Mouse (Mus musculus) right cerebral cortex, adult 2 months (tissue): Measurements from ENCODE around the gene Rab26.

Source experiments
- DNase-seq, 2 experiments: peaks; one replicate each; pipeline ENCODE4 v3.0.0; 2021 to 2022; ENCODE audit warnings: low spot score in 2 of 2

Gene Rab26

DNA sequence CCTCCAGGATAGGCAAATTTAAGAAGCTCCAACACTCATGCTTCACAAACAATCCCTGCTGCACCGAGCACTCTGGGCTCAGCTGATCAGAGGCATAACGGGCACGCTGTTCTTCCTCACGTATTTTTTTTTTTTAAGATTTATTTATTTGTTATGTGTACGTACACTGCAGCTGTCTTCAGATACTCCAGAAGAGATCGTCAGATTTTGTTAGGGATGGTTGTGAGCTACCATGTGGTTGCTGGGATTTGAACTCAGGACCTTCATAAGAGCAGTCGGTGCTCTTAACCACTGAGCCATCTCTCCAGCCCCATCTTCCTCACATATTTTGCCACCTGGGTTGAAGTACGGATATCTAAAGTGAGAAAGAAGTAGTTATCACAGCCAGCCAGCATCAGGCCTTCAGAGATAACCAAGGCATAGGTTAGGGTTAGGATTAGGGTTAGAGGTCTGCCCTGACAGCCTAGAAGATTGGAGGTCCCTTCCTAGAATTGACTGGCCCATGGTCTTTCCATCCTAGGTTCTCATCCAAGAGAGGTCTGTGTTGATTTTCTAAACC lies at the start of gene Rab26:
Gene Rab26 (minus strand): TSS at position 51 of the 559 bp plus-strand sequence.
- DNase-seq: no peak

DNA sequence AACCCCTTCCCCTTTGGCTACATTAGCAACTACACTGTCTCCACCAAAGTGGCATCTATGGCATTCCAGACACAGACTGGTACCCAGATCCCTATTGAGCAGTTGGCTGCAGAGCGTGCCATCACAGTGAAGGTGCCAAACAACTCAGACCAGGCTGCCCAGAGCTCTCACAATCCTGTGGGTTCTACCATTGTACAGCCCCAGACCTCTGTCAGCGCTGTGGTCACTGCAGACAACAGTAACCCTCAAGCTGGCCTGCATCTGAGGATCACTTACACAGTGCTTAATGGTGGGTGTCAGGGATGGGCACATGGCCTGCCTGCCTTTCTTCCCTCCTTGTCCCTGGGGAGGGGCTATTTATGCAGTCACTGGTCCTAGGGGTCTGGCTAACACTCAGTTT lies 46.3 kb upstream of the Rab26 start:
- no peak for DNase-seq

DNA sequence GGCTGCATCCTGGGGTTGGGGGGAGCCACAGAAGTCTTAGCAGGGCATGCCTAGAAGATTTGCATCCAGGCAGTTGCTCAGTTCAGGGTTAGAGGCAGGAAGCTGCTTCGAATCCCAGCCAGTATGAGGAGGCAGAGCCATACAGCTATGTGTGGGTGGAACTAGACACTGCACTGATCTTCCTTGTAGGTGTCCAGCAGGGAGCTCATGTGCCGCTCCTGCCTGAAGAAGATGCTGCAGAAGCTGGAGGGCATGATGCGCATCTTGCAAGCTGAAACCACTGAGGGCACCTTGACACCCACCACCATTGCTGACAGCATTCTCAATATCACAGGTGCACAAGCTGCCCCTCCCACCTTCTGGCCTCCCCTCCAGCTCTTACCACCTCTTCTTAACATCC lies 45.5 kb upstream of the Rab26 start:
- DNase-seq: no peak

DNA sequence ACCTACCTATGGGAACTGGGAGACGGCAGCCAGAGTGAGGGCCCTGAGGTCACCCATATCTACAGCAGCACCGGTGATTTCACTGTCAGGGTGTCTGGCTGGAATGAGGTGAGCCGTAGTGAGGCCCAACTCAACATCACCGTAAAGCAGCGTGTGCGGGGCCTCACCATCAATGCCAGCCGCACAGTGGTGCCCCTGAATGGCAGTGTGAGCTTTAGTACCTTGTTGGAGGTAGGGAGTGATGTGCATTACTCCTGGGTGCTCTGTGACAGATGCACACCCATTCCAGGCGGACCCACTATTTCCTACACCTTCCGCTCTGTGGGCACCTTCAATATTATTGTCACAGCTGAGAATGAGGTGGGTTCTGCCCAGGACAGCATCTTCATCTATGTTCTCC lies 39.8 kb upstream of the Rab26 start:
- no peak for DNase-seq

DNA sequence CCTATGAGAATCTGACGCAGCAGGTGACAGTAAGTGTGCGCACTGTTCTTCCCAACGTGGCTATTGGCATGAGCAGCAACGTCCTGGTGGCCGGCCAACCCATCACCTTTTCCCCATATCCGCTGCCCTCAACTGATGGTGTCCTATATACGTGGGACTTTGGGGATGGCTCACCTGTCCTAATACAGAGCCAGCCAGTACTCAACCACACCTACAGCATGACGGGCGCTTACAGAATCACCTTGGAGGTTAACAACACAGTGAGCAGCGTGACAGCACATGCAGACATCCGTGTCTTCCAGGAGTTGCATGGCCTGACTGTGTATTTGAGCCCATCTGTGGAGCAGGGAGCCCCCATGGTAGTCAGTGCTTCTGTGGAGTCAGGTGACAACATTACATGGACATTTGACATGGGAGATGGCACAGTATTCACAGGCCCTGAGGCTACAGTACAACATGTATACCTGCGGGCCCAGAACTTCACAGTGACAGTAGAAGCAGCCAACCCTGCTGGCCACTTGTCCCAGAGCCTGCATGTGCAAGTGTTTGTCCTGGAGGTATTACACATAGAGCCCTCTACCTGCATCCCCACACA lies 38.7 kb upstream of the Rab26 start:
- DNase-seq: no peak

DNA sequence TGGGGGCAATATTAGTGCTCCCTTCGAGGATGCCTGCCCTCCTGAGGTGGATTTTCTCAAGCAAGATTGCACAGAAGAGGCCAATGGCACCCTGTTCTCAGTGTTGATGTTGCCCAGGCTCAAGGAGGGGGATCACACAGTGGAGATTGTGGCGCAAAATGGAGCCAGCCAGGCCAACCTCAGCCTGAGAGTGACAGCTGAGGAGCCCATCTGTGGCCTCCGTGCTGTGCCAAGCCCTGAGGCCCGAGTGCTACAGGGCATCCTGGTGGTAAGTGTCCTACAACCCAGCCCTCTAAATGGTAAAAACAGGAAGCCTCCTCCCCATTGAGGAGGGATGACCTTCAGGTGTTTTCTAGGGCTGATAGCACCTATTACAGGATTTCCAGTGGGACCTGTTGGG lies 35.8 kb upstream of the Rab26 start:
- no peak for DNase-seq

DNA sequence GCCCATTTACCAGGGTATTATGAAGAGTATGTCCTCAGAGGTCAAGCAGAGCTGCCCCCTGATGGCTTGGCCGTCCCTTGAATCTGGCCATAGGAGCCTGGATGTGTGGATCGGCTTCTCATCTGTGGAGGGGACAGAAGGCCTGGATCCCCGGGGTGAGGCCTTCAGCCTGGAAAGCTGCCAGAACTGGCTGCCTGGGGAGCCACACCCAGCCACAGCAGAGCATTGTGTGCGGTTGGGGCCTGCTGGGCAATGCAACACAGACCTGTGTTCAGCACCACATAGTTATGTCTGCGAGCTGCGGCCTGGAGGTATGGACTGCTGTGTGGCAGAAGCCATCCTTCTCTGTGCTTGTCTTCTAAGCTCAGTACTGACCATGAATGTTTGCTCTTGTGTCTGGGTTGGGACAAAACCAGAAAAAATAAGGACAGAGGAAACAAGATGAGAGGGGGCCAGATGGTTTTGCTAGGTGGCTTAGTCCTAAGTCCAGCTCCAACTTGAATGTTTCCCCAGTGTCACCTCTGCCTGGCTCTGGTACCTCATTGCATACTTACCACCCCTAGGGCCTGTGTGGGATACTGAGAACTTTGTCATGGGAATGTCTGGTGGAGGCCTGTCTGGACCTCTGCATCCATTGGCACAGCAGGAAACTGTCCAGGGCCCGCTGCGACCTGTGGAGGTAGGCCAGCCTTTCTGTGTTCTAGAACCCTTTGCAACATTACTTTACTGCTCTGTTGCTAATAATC lies 33.2 kb upstream of the Rab26 start:
- no peak for DNase-seq

DNA sequence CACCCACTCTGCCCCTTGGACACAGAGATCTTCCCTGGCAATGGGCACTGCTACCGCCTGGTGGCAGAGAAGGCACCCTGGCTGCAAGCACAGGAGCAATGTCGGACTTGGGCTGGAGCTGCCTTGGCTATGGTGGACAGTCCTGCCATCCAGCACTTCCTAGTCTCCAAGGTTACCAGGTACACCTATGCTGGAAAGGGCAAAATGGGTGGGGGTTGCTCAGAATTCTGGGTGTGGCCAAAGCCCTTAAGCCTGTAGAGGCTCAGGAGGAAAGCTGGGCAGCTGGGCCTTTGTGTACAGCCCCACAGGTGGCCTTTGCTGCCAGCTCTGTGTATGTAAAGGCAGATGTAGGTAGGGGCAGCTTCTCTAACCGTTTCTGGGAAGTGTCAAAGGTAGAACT lies 31.8 kb upstream of the Rab26 start:
- no peak for DNase-seq

DNA sequence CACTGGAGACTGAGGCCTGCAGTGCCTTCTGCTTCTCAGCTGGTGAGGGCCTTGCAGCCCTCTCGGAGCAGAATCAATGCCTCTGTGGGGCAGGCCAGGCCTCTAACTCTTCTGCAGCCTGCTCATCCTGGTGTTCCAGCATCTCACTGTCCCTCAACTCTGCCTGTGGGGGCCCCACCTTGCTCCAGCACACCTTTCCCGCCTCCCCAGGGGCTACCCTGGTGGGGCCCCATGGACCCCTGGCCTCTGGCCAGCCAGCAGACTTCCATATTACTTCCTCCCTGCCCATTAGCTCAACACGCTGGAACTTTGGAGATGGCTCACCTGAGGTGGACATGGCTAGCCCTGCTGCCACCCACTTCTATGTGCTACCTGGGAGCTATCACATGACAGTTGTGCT lies 31.1 kb upstream of the Rab26 start:
- DNase-seq: no peak

DNA sequence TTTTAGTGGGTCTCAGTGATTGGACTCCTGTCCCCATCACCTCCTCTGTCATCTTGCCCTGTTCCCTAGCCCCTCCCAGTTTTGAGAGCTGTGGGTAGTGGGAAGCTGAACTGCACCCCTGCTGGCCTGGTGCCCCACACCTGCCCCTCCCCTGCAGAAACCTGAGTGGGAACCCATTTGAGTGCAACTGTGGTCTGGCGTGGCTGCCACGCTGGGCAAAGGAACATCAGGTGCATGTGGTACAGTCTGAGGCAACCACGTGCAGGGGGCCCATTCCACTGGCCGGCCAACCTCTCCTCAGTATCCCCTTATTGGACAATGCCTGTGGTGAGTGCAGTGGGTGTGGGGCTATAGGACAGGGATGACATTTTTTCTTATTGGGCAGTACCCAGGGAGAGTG lies 30.4 kb upstream of the Rab26 start:
- DNase-seq: no peak

DNA sequence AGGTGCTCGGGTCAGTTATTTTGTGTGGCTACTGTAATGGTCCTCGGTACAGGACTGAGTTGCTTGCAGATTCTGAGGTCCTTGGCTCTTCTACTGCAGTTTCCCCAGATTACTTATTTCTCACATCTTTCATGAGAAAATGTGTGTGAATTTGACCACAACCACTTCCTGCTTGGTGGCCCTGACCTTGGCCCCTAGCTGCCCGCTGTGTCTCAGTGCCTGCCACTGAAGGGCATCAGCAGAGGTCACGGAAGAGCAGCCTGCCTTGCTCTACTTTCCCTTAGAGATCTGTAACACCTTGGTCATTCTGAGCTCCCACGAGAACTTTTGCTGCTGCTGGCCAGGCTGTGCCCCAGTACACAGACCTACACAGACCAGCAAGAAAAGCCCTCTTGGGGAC lies 29.6 kb upstream of the Rab26 start:
- no peak for DNase-seq

DNA sequence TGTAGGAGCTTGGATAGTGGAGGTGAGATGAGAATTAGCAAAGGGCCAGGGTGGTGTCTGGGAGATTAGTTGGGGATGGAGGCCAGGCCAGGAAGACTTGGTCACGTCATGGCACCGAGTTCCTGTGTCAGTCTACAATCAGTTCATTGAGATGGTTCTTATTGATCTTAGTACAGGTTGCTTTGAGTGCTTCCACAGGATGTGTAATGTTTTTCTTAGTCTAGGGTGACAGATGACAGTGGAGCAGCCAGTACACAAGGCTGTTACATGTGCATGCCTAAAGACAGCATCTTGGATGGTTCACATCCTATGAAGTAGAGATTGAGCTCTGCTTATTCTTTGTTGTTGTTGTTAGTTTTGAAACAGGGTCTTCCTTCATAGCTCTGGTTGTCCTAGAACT lies 27.6 kb upstream of the Rab26 start:
- no peak for DNase-seq

DNA sequence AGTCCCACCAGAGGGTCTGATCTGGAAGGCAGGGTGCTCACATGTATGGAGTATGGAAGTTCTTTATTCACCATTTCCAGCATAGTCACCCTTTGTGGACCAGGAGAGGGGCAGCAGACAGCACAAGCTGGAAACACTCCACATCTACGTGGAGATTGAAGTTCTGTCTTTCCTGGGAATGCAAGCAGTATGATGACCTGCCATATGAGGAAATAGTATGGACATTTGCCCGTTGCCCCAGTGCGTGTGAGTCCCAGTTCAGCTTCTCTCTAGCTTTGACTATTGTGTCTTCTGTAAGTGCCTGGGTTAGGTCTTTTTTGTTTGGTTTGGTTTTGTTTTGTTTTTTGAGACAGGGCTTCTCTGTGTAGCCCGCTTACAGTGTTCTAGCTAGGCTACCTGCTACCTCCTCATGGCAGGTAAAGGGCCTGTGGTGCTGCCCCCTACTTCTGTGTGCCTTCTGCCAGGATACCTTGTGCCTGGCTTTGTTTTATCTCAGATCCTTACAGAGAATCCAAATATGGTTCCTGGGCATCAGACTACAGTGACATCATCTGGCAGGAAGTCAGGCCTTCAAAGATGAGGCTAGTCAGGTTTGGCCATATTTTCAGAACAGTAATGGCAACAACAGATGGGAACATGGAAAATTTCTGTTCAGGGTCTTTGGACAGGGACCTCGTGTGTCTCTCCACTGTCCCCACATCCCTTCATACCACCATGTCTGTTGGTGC lies 26.5 kb upstream of the Rab26 start:
- DNase-seq: no peak

DNA sequence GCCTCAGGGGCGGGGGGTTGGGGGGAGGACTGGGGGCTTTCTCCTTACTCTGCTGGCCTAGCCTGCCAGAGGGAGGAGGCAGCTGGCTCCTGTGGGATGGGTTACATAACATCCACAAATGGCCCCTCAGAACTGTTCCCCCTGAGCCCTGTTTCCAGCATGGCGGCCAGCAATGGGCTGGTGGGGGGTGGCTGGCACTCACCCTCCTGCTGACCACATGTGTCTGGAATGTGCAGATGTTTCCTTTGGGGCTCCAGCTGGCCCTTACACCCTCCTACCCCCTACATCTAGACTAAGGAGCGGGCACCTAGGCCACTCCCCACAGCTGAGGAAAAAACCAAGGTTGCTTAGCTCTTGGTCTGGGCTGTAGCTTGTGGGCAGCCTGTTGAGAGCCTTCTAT lies 25.1 kb upstream of the Rab26 start:
- no peak for DNase-seq

DNA sequence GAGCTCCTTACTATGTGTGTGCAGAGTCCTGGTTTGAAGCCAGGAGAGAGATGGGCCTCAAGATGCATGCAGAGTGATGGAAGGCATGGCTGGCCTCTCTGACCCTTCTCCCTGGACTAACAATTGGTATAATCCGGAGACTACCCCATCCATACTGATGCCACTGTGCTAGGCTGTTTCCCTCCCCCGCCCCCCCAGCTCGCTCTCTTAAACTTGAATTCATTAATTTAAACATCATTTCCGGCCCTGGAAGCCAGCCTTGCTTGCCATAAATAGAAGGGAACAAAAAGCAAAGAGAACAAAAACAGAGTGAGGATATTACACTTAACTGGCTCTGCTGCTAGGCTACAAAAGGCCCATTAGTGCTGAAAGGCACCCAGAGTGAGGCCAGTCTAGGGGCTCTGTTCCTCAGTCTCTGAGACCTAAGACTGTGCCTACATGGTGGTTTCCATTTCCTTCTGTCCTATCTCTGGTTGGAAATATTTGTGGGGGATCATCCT lies 24.6 kb upstream of the Rab26 start:
- DNase-seq: peak in 1 of 2 experiments; percentile 46

DNA sequence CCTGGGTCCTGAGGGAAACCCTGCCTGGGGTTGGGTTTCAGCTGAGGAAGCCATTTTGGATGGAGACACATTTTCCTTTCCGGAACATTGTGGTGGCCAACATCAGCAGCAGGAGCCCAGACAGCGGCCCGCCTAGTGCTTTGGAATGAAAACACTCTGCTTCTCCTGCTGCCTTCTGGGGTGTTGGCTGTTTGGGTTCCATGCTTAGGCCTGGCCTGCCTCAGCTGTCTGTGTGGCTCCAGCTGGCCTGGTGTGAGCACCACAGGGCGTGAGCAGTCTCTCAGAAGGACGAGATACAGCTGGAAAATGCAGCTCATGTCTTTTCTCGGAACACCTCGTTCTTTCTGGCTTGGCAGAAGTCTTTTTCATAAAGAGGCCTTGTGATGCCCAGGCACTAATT lies 23.1 kb upstream of the Rab26 start:
- no peak for DNase-seq

DNA sequence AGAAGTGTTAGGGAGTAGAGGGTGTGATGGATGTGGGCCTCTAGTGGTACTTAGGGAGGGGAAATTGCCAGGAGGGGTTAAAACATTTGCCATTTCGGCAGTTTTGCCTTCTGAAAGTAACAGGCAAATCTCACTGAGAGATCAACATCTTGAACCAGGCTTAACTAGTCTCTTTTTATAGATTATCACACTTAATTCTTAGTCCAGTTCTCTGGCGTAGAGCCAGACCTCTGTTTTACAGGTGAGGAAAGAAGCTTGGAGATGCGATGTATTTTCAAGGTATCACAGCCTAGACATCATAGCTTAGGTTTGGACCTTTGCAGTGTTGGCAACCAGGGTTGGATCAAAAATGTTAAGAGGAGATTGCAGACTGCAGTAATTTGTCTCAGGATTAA lies 17.0 kb upstream of the Rab26 start:
- DNase-seq: no peak

DNA sequence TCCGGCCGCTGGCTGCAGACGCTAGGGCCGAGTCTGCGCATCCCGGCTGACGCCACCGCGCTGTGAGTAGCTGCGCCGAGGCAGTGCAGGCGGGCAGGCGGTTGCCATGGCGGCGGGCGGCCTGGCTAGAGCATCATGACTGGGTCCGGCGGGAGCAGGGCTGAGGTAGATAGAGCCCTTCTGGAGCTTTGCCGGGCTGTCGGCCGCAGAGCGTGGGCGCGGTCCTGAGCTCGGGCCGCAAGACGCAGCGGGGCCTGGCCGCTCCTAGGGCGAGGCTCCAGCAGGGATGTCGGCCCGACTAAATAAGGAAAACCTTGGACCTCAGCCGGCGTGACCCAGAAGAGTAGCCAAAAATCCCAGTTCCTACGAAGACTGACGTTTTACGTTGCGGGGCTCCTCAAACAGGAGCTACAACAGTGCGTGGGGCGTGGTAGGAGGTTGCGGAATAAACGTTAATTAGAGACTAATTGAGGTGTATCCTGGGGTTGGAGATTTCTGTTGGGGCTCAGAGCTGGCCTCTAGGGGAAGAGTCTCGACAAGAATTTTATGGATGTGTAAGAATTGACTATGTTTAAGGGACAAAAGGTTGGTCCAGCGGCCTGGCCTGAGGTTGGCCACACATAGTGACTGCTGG lies 16.5 kb upstream of the Rab26 start:
- peak; percentile 72 to 83 for DNase-seq

DNA sequence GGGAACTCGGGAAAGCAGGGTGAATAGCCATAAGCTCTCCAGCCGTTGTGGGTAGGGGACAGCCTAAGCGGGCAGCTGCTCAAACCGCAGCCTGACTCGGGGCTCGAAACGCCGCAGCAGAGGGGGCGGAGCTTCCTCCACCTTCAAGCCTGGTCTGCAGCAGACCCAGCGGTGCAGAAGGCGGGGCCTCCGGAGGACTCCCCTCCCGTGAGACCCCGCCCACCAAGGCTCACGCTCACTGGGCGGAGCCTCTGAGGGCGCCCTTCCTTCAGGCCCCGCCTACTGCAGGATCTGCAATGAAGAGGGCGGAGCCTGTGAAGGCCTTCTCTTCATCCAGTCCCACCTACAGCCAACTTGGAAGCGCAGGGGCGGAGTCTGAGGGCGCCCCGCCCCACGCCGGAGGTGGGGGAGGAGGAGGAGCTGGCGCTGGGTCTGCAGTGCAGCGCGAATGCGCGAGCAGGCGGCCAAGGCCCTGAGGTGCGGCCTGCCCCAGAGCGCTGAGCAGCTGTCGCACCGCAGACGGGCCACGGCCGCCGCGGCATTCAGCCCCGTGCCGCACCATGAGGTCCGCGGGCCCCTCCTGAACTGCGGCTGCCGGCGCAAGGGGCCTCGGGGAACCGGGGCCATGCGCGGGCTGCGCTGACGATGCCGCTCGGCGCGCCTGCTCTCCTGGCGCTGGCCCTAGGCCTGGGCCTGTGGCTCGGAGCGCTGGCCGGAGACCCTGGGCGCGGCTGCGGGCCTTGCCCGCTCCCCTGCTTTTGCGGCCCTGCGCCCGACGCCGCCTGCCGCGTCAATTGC lies 15.8 kb upstream of the Rab26 start, which contains the start of gene Pkd1:
Gene Pkd1 (plus strand): TSS at position 217 of the 798 bp plus-strand sequence.
- peak; percentile 96 to 98 for DNase-seq

DNA sequence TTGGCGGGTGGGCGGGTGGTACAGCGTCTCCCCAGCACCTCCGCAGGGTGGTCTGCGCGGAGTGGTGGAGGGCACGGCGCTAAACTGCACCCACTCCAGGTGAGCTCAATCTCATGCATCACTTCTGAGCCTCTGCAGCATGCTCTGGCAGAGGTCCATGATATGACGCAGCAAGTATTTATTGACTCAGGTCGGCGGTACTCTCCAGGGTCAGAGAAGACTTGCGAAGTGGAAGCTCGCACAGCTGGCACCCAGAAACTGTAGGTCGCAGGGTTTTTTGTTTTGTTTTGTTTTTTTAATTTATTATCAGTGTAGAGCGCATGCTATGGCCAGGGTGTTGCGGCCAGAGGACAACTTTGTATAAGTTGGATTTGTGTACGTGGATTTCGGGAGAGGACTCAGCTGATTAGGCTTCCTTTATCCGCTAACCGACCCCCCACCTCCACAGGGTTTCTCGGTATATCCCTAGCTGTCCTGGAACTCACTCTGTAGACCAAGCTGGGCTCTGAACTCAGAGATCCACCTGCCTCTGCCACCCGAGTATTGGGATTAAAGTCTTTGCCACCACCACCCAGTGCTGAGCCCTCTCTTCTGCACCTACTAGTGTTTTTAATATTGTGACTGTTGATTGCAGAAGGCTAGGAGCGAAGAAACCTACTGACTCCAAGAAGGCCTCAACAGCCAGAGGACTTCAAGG lies 15.1 kb upstream of the Rab26 start:
- DNase-seq: peak; percentile 60 to 69

DNA sequence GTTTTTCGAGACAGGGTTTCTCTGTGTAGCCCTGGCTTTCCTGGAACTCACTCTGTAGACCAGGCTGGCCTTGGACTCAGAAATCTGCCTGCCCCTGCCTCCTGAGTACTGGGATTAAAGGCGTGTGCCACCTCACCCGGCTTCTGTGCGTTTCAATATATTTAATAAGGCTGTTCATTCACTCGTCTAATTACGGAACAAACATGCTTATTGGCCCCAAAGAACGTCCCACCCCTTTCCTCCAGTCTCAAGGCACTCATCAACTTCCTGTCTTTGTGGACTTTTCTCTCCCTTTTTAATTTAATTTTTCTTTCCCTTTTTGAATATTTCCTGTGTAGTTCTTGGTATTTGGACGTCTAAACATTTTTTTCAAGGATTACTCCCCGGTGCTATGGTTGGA lies 14.4 kb upstream of the Rab26 start:
- peak in 1 of 2 experiments; percentile 29 for DNase-seq
